In the genomic region with DNA sequence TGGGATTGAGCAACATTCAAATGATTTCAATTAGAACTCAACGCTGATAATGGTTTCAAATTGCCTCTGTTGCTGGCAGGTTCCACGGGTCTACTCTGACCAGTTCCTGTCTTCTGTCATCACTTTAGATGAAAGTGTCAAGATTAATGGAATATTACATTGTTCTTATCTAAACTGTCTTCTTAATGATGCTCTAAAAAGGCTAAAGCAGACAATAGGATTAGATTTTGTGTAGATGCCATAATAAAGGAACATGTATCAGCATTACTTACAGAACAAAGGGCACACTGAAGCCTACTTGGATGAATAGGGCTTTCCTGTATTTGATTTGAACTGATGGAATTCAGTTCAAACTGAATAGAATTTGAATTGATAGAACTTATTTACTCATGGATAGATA, we compare ENCODE assay signal across 22 mouse cellular contexts.
DNase-seq lines count a peak whose midpoint lies in the region; ATAC-seq and TF ChIP-seq lines count a peak whose summit lies in the region.
"Had no signal": no experiment of that assay in that cellular context is flagged by ENCODE, and none has a peak within 500 bp of the region (broad histone marks: within the 10 kb centered on the region; RNA-seq: fewer than 3 reads in every experiment).

No protein-coding gene starts in this region.

- H3K4me1 ChIP-seq in kidney, embryonic 16.5 days (ENCODE audit: insufficient read depth, low read length): no peaks in the 10 kb centered on the region
- no peaks in the 10 kb centered on the region for H3K4me1 ChIP-seq in liver, postnatal 0 days (ENCODE audit: insufficient read depth)
- no peaks in the 10 kb centered on the region for H3K4me1 ChIP-seq in forebrain, embryonic 11.5 days (replicated peaks; ENCODE audit: control insufficient read depth, insufficient read depth, low read length)

- no peak overlapping the region for H3K9ac ChIP-seq in kidney, embryonic 16.5 days (replicated peaks; ENCODE audit: low read length)
- no peak overlapping the region for H3K9ac ChIP-seq in liver, postnatal 0 days (replicated peaks)
- H3K9ac ChIP-seq in forebrain, embryonic 11.5 days (ENCODE audit: low read length): no peak overlapping the region

- peak; percentile 50 for DNase-seq in Muller cell, postnatal 12 days (ENCODE audit: inconsistent ontology term)
- DNase-seq in retina, embryonic 14.5 days (ENCODE audit: low spot score): peak; percentile 55
- DNase-seq in retina, postnatal 1 day: peak; percentile 71
- no peak for DNase-seq in liver, postnatal 0 days
- no peak for DNase-seq in forebrain, embryonic 11.5 days (ENCODE audit: low spot score)
- DNase-seq: adrenal gland, adult 2 months; adrenal gland, adult 8-10 months; adrenal gland, postnatal 10 days; adrenal gland, postnatal 14 days; adrenal gland, postnatal 25 days; adrenal gland, postnatal 36 days; B cell, adult 2 months; cerebellum, adult 11 months; cerebellum, adult 11-12 months; cerebellum, adult 18-20 months; cerebellum, adult 2 months had no signal

- TF ChIP-seq EP300 in liver, postnatal 0 days (IDR thresholded peaks at IDR 0.05; ENCODE audit: low read depth): no peak

- no peak overlapping the region for H3K27ac ChIP-seq in kidney, embryonic 16.5 days (ENCODE audit: low read length)
- no peak overlapping the region for H3K27ac ChIP-seq in liver, postnatal 0 days (ENCODE audit: low read depth)
- no peak overlapping the region for H3K27ac ChIP-seq in forebrain, embryonic 11.5 days (ENCODE audit: low read depth, low read length)

- H3K27me3 ChIP-seq in kidney, embryonic 16.5 days (ENCODE audit: insufficient read depth, low read length): no peaks in the 10 kb centered on the region
- H3K27me3 ChIP-seq in liver, postnatal 0 days (ENCODE audit: insufficient read depth, low read length): no peaks in the 10 kb centered on the region
- H3K27me3 ChIP-seq in forebrain, embryonic 11.5 days (ENCODE audit: control insufficient read depth, insufficient read depth, low read length): no peaks in the 10 kb centered on the region
- H3K27me3 ChIP-seq: CH12.LX, Patski had no signal

- 84% methylated on average over 2 of the region's 2 CpGs for WGBS in kidney, embryonic 16.5 days
- 75% methylated on average over 2 of the region's 2 CpGs for WGBS in liver, postnatal 0 days (ENCODE audit: insufficient replicate concordance)
- WGBS in forebrain, embryonic 11.5 days: 69% methylated on average over 2 of the region's 2 CpGs

- H3K4me2 ChIP-seq in kidney, embryonic 16.5 days (replicated peaks; ENCODE audit: low read depth, low read length): no peak overlapping the region
- H3K4me2 ChIP-seq in liver, postnatal 0 days (ENCODE audit: low read depth, low read length): no peak overlapping the region
- no peak overlapping the region for H3K4me2 ChIP-seq in forebrain, embryonic 11.5 days (ENCODE audit: low read depth, low read length, severe bottlenecking)

- H3K36me3 ChIP-seq in kidney, embryonic 16.5 days (ENCODE audit: insufficient read depth, low read length): no peaks in the 10 kb centered on the region
- H3K36me3 ChIP-seq in liver, postnatal 0 days (replicated peaks; ENCODE audit: insufficient read depth, low read length): no peaks in the 10 kb centered on the region
- no peaks in the 10 kb centered on the region for H3K36me3 ChIP-seq in forebrain, embryonic 11.5 days (ENCODE audit: control insufficient read depth, insufficient read depth, low read length)
- H3K36me3 ChIP-seq: G1E had no signal

- H3K9me3 ChIP-seq in kidney, embryonic 16.5 days (ENCODE audit: low read length): no peaks in the 10 kb centered on the region
- peaks cover 2% of the 10 kb centered on the region for H3K9me3 ChIP-seq in liver, postnatal 0 days (ENCODE audit: low read length)
- no peaks in the 10 kb centered on the region for H3K9me3 ChIP-seq in forebrain, embryonic 11.5 days (ENCODE audit: control insufficient read depth, low read length)

- H3K4me3 ChIP-seq in kidney, embryonic 16.5 days (ENCODE audit: low read length): no peak overlapping the region
- no peak overlapping the region for H3K4me3 ChIP-seq in liver, postnatal 0 days (ENCODE audit: low read depth, low read length)
- no peak overlapping the region for H3K4me3 ChIP-seq in forebrain, embryonic 11.5 days (ENCODE audit: low read depth, low read length)

- TF ChIP-seq CTCF in liver, postnatal 0 days (IDR thresholded peaks at IDR 0.05; ENCODE audit: low read depth): no peak

- ATAC-seq in kidney, embryonic 16.5 days (ENCODE audit: low FRiP score, low TSS enrichment): no peak
- no peak for ATAC-seq in liver, postnatal 0 days
- ATAC-seq in forebrain, embryonic 11.5 days (replicated peaks; ENCODE audit: low FRiP score): no peak
- ATAC-seq: activated CD4-positive, CD25-positive, alpha-beta regulatory T cell, adult 4 months; CD4-positive, CD25-positive, alpha-beta regulatory T cell, adult 4 months; Patski had no signal

Comparison
In these comparisons a context has a peak if more than half of its experiments do, and no peak if none do; other contexts are left out.
1. DNase-seq: peak in Muller cell, postnatal 12 days (single experiment), retina, embryonic 14.5 days (single experiment) and retina, postnatal 1 day (single experiment); none in liver, postnatal 0 days (single experiment) and forebrain, embryonic 11.5 days (single experiment).